Mouse (Mus musculus) G1E (cell line): Measurements from ENCODE around the gene Trappc3l. TPM values are rescaled to one million over a fixed set of nuclear protein-coding genes. Genes with fewer than 3 reads are reported as not detected.

Source experiments
- ATAC-seq: 2 replicates; pipeline ENCODE4 v1.8.0; 2016; ENCODE audit warnings: mild to moderate bottlenecking; ENCODE audit not compliant: insufficient number of reproducible peaks, poor library complexity, low FRiP score, severe bottlenecking; ENCODE audit errors: extremely low read depth
- DNase-seq: peaks from one replicate; pipeline ENCODE4 v3.0.0; 2012; ENCODE audit warnings: low spot score
- H3K27me3 ChIP-seq: 2 replicates; pipeline ENCODE4 v1.6.1; 2012; ENCODE audit warnings: mild to moderate bottlenecking, low read length, inconsistent platforms; ENCODE audit not compliant: insufficient read depth
- H3K36me3 ChIP-seq: replicated peaks from 2 replicates; pipeline ENCODE3; 2012; ENCODE audit warnings: mild to moderate bottlenecking, inconsistent platforms
- H3K4me1 ChIP-seq: 2 replicates; pipeline ENCODE4 v1.6.1; 2012; ENCODE audit warnings: low read depth, low read length, inconsistent platforms, mixed read lengths; ENCODE audit not compliant: insufficient read depth
- H3K4me3 ChIP-seq: 2 replicates; pipeline ENCODE4 v1.5.1; 2012; ENCODE audit warnings: low read depth, mild to moderate bottlenecking, inconsistent platforms, low read length, moderate library complexity, mixed read lengths
- H3K9me3 ChIP-seq: replicated peaks from 2 replicates; pipeline ENCODE4 v1.6.1; 2012; ENCODE audit warnings: inconsistent platforms
- CTCF ChIP-seq: IDR thresholded peaks from 2 replicates; pipeline ENCODE4 v1.5.1; 2012; ENCODE audit warnings: low read depth, low read length, inconsistent platforms, mixed read lengths
- GATA1 ChIP-seq: IDR thresholded peaks from 2 replicates; pipeline ENCODE4 v1.6.1; 2012; ENCODE audit warnings: borderline replicate concordance, low read length, inconsistent platforms, mixed read lengths
- GATA2 ChIP-seq: IDR thresholded peaks from 2 replicates; pipeline ENCODE4 v1.6.1; 2012; ENCODE audit warnings: low read depth, low read length, inconsistent platforms, borderline replicate concordance
- POLR2AphosphoS5 ChIP-seq: IDR thresholded peaks from 2 replicates; pipeline ENCODE4 v1.6.1; 2012; ENCODE audit warnings: low read depth, low read length, inconsistent platforms; ENCODE audit not compliant: insufficient replicate concordance
- TAL1 ChIP-seq: conservative IDR thresholded peaks from 2 replicates; pipeline ENCODE4 v1.6.1; 2012; ENCODE audit warnings: low read depth, low read length, inconsistent platforms, mixed read lengths
- polyA plus RNA-seq: library from polyadenylated mRNA; stranded (reverse); fragments of >175 nt; gene quantifications from 2 replicates; pipeline ENCODE4 v1.2.3, GENCODE M21; 2012
- total RNA-seq, 2 experiments: library from RNA; stranded (forward) in 1 of 2; stranded (reverse) in 1 of 2; fragments of 200-1000 nt in 1 of 2; fragments of >200 nt in 1 of 2; fragmentation: Nextera tagmentation in 1 of 2; gene quantifications; 2 replicates each; pipeline ENCODE4 v1.2.3; 2014 to 2017

Trappc3l gene
- total and polyA plus RNA-seq, 3 experiments, result not detected

DNA sequence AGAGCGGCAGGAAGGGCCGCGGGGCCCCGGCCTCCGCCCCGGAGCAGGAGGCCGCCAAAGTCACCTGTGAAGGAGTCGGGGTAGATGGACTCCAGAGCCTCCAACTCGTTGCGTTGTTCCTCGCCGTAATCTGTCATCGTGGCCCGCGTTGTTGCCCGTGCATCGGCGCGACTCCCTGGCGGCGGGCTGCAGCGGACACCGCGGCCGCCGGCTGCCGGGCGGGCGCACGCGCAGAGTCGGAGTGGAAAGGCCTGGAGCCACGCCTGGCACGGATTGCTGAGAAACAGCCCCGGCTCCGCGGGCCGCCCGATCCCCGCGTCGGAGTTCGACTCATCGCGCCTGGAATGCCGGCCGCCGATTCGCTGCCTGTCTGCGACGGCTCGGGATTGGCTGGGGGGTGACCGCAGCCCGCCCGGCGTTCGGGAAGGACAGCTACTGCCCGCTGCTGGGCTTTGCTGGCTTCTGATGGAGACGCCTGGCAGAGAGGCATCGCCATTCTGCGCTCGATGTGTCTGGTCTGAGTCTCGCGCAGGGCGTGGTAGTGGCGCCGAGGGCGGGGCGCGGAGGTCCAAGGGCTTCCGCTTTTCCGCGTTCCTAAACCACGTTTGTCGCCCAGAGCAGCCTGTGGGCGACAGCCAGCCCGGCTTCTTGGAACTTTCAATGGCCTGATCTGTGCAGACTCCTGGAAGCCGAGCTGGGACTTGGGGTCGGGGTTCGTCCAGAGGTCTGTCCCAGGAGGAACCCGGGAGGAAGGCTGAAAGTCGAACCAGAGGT, 17.9 kb upstream of the Trappc3l start, which contains the start of gene Rwdd1:
Rwdd1 (minus strand) TSS at position 323 of the 774 bp plus-strand sequence.
- DNase-seq, result peak; percentile 94
- Histone ChIP-seq H3K36me3 (peaks cover 21% of the 10 kb centered on the region), H3K27me3 (0 out of 2 replicates have a peak, but pooled peaks cover 2% of the 10 kb centered on the region), H3K4me1 (peaks cover 24% of the 10 kb centered on the region), H3K4me3 (peak within 1 kb of the TSS; percentile 88), H3K9me3 (no peaks in the 10 kb centered on the region)
- TF ChIP-seq CTCF, result no peak
- no peak for TF ChIP-seq TAL1
- no peak for TF ChIP-seq GATA1
- no peak for TF ChIP-seq GATA2
- TF ChIP-seq POLR2AphosphoS5, result no peak
- ATAC-seq, result peak; percentile 95

DNA sequence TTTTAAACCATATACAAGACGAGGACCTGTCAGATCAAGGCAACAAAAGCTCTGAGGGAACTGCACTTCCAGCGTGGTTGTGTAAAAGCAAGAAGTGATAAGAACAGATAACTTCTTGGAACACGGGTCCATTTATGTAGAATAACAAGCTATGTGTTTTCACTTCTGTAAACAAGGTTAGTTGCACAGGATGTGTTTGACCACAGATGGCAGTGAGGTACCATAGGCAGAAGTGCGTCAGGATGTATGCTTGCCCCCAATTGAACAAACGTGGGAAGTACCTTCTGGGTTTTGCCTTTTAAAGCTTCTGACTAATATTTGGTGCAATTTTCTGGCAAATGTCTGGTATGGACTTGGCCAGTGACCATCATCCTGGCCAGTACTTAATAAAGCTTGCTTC, 7.1 kb upstream of the Trappc3l start:
- H3K36me3 ChIP-seq, result no peaks in the 10 kb centered on the region
- H3K27me3 ChIP-seq, result peaks cover 17% of the 10 kb centered on the region; the same call in 1 of the 2 replicates
- TF ChIP-seq GATA1 (no peak), GATA2 (no peak), CTCF (no peak), POLR2AphosphoS5 (no peak), TAL1 (no peak)
- no peaks in the 10 kb centered on the region for H3K4me1 ChIP-seq
- no peaks in the 10 kb centered on the region for H3K9me3 ChIP-seq
- no peak for DNase-seq
- H3K4me3 ChIP-seq, result no peak overlapping the region
- ATAC-seq, result no peak

DNA sequence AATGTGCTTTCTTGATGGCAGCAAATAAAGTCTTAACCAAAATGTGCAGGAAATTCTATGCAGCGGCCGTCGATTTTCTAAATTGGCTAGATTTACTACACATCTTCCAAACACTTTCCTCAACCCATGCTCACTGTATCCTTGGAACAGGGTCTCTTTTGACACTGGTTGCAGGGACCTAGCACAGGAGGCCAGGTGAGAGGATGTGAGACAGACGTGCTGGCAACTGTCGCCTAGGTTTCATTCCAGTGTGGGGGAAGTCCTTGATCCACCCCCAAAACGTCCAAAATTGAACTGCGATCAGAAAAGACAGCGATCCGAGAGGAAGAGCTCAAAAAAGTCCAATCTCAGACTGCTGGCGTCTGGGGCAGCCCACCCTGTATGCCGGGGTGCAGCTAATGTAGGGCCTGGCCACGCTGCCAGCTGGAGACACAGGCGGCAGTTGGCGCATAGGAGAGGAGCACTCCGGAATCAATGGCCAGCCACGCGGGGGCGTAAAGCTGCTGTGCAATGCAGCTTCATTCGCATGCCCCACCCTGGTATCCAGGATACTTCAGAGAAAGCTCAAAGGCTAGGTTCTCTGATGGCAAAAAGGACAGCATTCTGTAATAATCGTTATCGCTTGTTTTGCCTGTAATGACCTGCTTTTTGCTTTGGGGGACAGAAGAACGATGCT, 3.6 kb upstream of the Trappc3l start:
- DNase-seq, result no peak
- no peak overlapping the region for H3K4me3 ChIP-seq
- no peak for TF ChIP-seq CTCF
- no peak for TF ChIP-seq POLR2AphosphoS5
- no peak for TF ChIP-seq GATA1
- no peak for TF ChIP-seq GATA2
- TF ChIP-seq TAL1, result no peak
- ATAC-seq, result no peak
- no peaks in the 10 kb centered on the region for H3K4me1 ChIP-seq
- no peaks in the 10 kb centered on the region for H3K9me3 ChIP-seq
- peaks cover 14% of the 10 kb centered on the region; the same call in 1 of the 2 replicates for H3K27me3 ChIP-seq
- no peaks in the 10 kb centered on the region for H3K36me3 ChIP-seq

DNA sequence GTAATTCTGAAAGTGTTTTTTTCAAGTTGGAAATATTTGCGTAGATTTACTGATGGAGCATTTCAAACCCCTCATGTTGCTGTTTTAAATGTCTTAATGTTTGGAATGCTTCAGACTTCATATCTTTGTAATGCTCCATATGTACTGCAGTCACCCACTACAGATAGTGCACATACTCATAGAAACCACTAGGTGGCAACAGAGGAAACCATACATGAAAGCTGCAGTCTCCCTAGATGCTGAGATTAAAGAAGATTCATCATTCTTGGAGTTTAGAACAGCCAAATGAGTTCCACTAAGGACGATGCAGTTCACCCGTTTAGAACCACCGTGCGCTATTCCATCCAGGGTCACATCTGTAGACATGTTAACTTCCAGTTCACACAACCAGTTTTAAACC, 810 bp upstream of the Trappc3l start:
- Histone ChIP-seq H3K27me3 (peaks cover 5% of the 10 kb centered on the region), H3K36me3 (no peaks in the 10 kb centered on the region), H3K4me3 (no peak overlapping the region), H3K9me3 (no peaks in the 10 kb centered on the region), H3K4me1 (no peaks in the 10 kb centered on the region)
- DNase-seq (peak; percentile 11), ATAC-seq (peak; percentile 76)
- peak; percentile 51 for TF ChIP-seq CTCF
- no peak for TF ChIP-seq POLR2AphosphoS5

DNA sequence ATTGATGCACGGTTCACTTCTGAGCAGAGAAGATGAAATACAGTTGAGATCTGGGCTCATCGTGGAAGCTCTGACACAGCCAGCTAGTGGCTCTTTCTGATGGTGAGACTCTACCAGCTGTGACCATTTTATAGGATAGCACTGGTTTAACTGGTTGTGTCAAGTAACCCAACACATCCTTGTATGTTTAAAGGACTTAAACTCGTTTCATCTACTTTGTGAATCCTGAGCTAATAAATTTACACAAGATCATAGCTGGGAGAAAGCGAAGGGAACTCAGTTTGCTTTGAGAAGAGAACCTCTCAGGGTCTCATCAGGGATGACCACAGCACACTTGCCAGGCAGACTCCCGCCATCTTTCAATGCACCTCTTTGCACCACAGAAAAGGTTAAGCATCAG, 6.8 kb downstream of the Trappc3l start, which contains the start of gene Calhm4:
Calhm4 (minus strand) TSS at position 101 of the 400 bp plus-strand sequence.
- Histone ChIP-seq H3K27me3 (peaks cover 7% of the 10 kb centered on the region; the same call in 1 of the 2 replicates), H3K4me3 (no peak within 1 kb of the TSS), H3K9me3 (no peaks in the 10 kb centered on the region), H3K4me1 (no peaks in the 10 kb centered on the region), H3K36me3 (no peaks in the 10 kb centered on the region)
- TF ChIP-seq GATA2 (no peak), POLR2AphosphoS5 (no peak), GATA1 (no peak), TAL1 (no peak), CTCF (no peak)
- ATAC-seq (no peak), DNase-seq (no peak)

DNA sequence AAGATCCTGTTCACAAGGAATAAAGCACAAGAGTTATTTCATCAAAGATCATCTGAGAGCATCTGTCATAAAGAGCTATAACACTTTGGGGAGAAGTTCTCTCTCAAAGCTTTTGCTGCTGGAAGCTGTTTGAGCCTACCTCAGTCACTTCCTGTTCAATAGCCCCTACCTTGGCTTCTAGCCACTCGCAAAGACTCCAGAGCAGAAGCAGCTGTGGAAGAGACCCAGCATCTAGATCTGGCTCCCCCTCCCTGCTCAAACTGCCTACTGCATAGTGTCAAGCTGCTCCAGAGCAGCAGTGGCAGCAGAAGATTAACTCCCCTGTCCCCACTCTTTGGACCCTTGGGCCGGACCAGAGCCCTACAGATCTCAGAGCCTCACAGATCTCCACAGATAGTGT, 16.6 kb downstream of the Trappc3l start:
- DNase-seq (no peak), ATAC-seq (no peak)
- no peaks in the 10 kb centered on the region for H3K9me3 ChIP-seq
- 0 out of 2 replicates have a peak, but pooled peaks cover 6% of the 10 kb centered on the region for H3K27me3 ChIP-seq
- TF ChIP-seq TAL1 (no peak), CTCF (no peak), GATA1 (no peak), POLR2AphosphoS5 (no peak), GATA2 (no peak)
- H3K4me3 ChIP-seq, result no peak overlapping the region
- no peaks in the 10 kb centered on the region for H3K4me1 ChIP-seq
- no peaks in the 10 kb centered on the region for H3K36me3 ChIP-seq
